Comparison of ENCODE assay signal across 31 mouse cellular contexts in genomic region chr11:104182141-104182540, GRCm38 (mm10). TPM values are rescaled to one million over a fixed set of nuclear protein-coding genes. Genes with fewer than 3 reads are reported as not detected.
DNase-seq lines count a peak whose midpoint lies in the region; ATAC-seq and TF ChIP-seq lines count a peak whose summit lies in the region.
"Had no signal": no experiment of that assay in that cellular context is flagged by ENCODE, and none has a peak within 500 bp of the region (broad histone marks: within the 10 kb centered on the region; RNA-seq: fewer than 3 reads in every experiment).

No protein-coding gene starts in this region.

- no peak overlapping the region for H3K4me3 ChIP-seq in cerebellum, adult 2 months (replicated peaks; ENCODE audit: insufficient read depth, low read depth, low read length)
- no peak overlapping the region for H3K4me3 ChIP-seq in forebrain, postnatal 0 days (ENCODE audit: low read depth, low read length)
- H3K4me3 ChIP-seq in hindbrain, embryonic 13.5 days, result no peak overlapping the region
- H3K4me3 ChIP-seq: gastrocnemius, adult 2 months; hindbrain, embryonic 12.5 days; intestine, embryonic 15.5 days had no signal

- H3K9me3 ChIP-seq in forebrain, postnatal 0 days (ENCODE audit: low read length), result no peaks in the 10 kb centered on the region
- H3K9me3 ChIP-seq in hindbrain, embryonic 13.5 days, result no peaks in the 10 kb centered on the region
- H3K9me3 ChIP-seq: hindbrain, embryonic 12.5 days; intestine, embryonic 15.5 days had no signal

- peak overlapping the region; percentile 72; the same call in 1 of the 2 replicates for H3K27ac ChIP-seq in cerebellum, adult 2 months (ENCODE audit: insufficient read depth, low read length)
- no peak overlapping the region for H3K27ac ChIP-seq in forebrain, postnatal 0 days (ENCODE audit: low read depth, low read length)
- no peak overlapping the region for H3K27ac ChIP-seq in hindbrain, embryonic 13.5 days
- H3K27ac ChIP-seq: gastrocnemius, adult 2 months; hindbrain, embryonic 12.5 days; intestine, embryonic 15.5 days had no signal

- no peaks in the 10 kb centered on the region for H3K27me3 ChIP-seq in cerebellum, adult 2 months (ENCODE audit: control insufficient read depth, insufficient read depth, low read length)
- no peaks in the 10 kb centered on the region for H3K27me3 ChIP-seq in forebrain, postnatal 0 days (ENCODE audit: insufficient read depth, low read length)
- peaks cover 7% of the 10 kb centered on the region; the same call in 1 of the 2 replicates for H3K27me3 ChIP-seq in hindbrain, embryonic 13.5 days
- H3K27me3 ChIP-seq: intestine, embryonic 15.5 days had no signal

- no peak for TF ChIP-seq CTCF in cerebellum, adult 2 months (IDR thresholded peaks at IDR 0.05; ENCODE audit: borderline replicate concordance, insufficient read depth, low read depth, low read length)
- no peak for TF ChIP-seq CTCF in forebrain, postnatal 0 days (IDR thresholded peaks at IDR 0.05; ENCODE audit: low read depth)

- H3K4me1 ChIP-seq in cerebellum, adult 2 months (ENCODE audit: control insufficient read depth, insufficient read depth, low read length), result peaks cover 43% of the 10 kb centered on the region
- H3K4me1 ChIP-seq in forebrain, postnatal 0 days (ENCODE audit: insufficient read depth), result no peaks in the 10 kb centered on the region
- peaks cover 3% of the 10 kb centered on the region for H3K4me1 ChIP-seq in hindbrain, embryonic 13.5 days (replicated peaks)
- H3K4me1 ChIP-seq: intestine, embryonic 15.5 days had no signal

- no peak for ATAC-seq in forebrain, postnatal 0 days
- ATAC-seq in hindbrain, embryonic 13.5 days (ENCODE audit: low FRiP score), result no peak
- ATAC-seq: activated CD4-positive, CD25-positive, alpha-beta regulatory T cell, adult 4 months; forebrain, embryonic 14.5 days; hindbrain, embryonic 16.5 days; intestine, embryonic 15.5 days had no signal

- H3K4me2 ChIP-seq in forebrain, postnatal 0 days (ENCODE audit: low read depth), result no peak overlapping the region
- H3K4me2 ChIP-seq in hindbrain, embryonic 13.5 days, result no peak overlapping the region
- H3K4me2 ChIP-seq: heart, embryonic 11.5 days; hindbrain, embryonic 12.5 days; intestine, embryonic 15.5 days had no signal

- whole genome bisulfite sequencing in cerebellum, adult 2 months, result 33% methylated on average over 3 of the region's 3 CpGs
- WGBS in forebrain, postnatal 0 days, result 84% methylated on average over 3 of the region's 3 CpGs
- WGBS in hindbrain, embryonic 13.5 days, result 85% methylated on average over 3 of the region's 3 CpGs

- no peak for TF ChIP-seq POLR2A in cerebellum, adult 2 months (IDR thresholded peaks at IDR 0.05; ENCODE audit: borderline replicate concordance, insufficient read depth, low read length)

- no peak overlapping the region for H3K9ac ChIP-seq in forebrain, postnatal 0 days
- H3K9ac ChIP-seq in hindbrain, embryonic 13.5 days, result no peak overlapping the region
- H3K9ac ChIP-seq: hindbrain, embryonic 12.5 days; intestine, embryonic 15.5 days had no signal

- H3K36me3 ChIP-seq in forebrain, postnatal 0 days (ENCODE audit: insufficient read depth), result no peaks in the 10 kb centered on the region
- H3K36me3 ChIP-seq in hindbrain, embryonic 13.5 days, result no peaks in the 10 kb centered on the region
- H3K36me3 ChIP-seq: hindbrain, embryonic 12.5 days; intestine, embryonic 15.5 days had no signal

- DNase-seq in cerebellum, adult 2 months, result peak; percentile 58 to 75
- DNase-seq in cerebellum, adult 11 months, result no peak
- peak; percentile 53 for DNase-seq in 416B (ENCODE audit: low read depth)
- peak; percentile 73 for DNase-seq in brain, adult 2 months (ENCODE audit: low read depth, low spot score)
- peak; percentile 32 to 59 for DNase-seq in cerebellum, postnatal 14 days
- DNase-seq in forebrain, postnatal 0 days, result no peak
- DNase-seq: adrenal gland, adult 8-10 months; adrenal gland, postnatal 25 days; gastrocnemius, adult 2 months; gastrocnemius, postnatal 14 days; heart, adult 11 months; kidney, adult 11 months; kidney, adult 8-10 months had no signal

RNA-seq across cellular contexts. Expression of gene Sppl2c, which starts 4.0 kb away (rescaled TPM):
- not detected in 2 replicates for polyA plus RNA-seq in cerebellum, adult 2 months (2012; rRNA removed)
- 0.19 TPM in 1 of 2 replicates, not detected in the other for total RNA-seq in forebrain, postnatal 0 days (2014; rRNA removed)
- not detected in 2 replicates for polyA plus RNA-seq in forebrain, postnatal 0 days (2015; fragmentation: Nextera tagmentation; extraction: Ambion mirVana)
- polyA plus RNA-seq in hindbrain, embryonic 13.5 days (2015; fragmentation: Nextera tagmentation; extraction: Ambion mirVana), result not detected in 2 replicates
- total RNA-seq: adrenal gland, adult 8-10 months; adrenal gland, postnatal 25 days; ES-E14; gastrocnemius, adult 2 months; gastrocnemius, postnatal 14 days; gastrocnemius, postnatal 4 days; heart, adult 8-10 months; heart, postnatal 25 days; hematopoietic stem cell, adult 5-6 weeks had no signal
- polyA plus RNA-seq: activated CD4-positive, CD25-positive, alpha-beta regulatory T cell, adult 4 months; embryonic facial prominence, embryonic 11.5 days; embryonic facial prominence, embryonic 14.5 days; forebrain, embryonic 11.5 days; forebrain, embryonic 14.5 days; heart, embryonic 11.5 days; heart, embryonic 14.5 days; heart, postnatal 0 days; hindbrain, embryonic 12.5 days; hindbrain, embryonic 16.5 days; intestine, embryonic 15.5 days; kidney, embryonic 16.5 days had no signal

RNA-seq across cellular contexts. Expression of gene Mapt, which starts 49.0 kb away (rescaled TPM):
- polyA plus RNA-seq in cerebellum, adult 2 months (2012; rRNA removed), result 273 and 275 TPM in 2 replicates
- 582 and 641 TPM in 2 replicates for total RNA-seq in forebrain, postnatal 0 days (2014; rRNA removed)
- polyA plus RNA-seq in forebrain, postnatal 0 days (2015; fragmentation: Nextera tagmentation; extraction: Ambion mirVana), result 985 and 1,388 TPM in 2 replicates
- 711 and 738 TPM in 2 replicates for polyA plus RNA-seq in hindbrain, embryonic 13.5 days (2015; fragmentation: Nextera tagmentation; extraction: Ambion mirVana)
- total RNA-seq: hematopoietic stem cell, adult 5-6 weeks had no signal

RNA-seq across cellular contexts. Expression of gene Crhr1, which starts 49.5 kb away (rescaled TPM):
- polyA plus RNA-seq in cerebellum, adult 2 months (2012; rRNA removed), result 63.0 and 63.4 TPM in 2 replicates
- total RNA-seq in forebrain, postnatal 0 days (2014; rRNA removed), result 16.7 and 23.3 TPM in 2 replicates
- polyA plus RNA-seq in forebrain, postnatal 0 days (2015; fragmentation: Nextera tagmentation; extraction: Ambion mirVana), result 6.4 and 6.9 TPM in 2 replicates
- polyA plus RNA-seq in hindbrain, embryonic 13.5 days (2015; fragmentation: Nextera tagmentation; extraction: Ambion mirVana), result 4.9 and 5.3 TPM in 2 replicates
- total RNA-seq: gastrocnemius, adult 2 months; gastrocnemius, postnatal 14 days; gastrocnemius, postnatal 4 days; heart, adult 8-10 months; heart, postnatal 25 days; hematopoietic stem cell, adult 5-6 weeks had no signal
- polyA plus RNA-seq: activated CD4-positive, CD25-positive, alpha-beta regulatory T cell, adult 4 months; heart, embryonic 11.5 days; heart, embryonic 14.5 days; heart, postnatal 0 days had no signal

Comparison
In these comparisons a context has a peak if more than half of its experiments do, and no peak if none do; other contexts are left out.
1. DNase-seq: peak in cerebellum, adult 2 months (2 of 2), 416B (single experiment), brain, adult 2 months (single experiment) and cerebellum, postnatal 14 days (2 of 2); none in cerebellum, adult 11 months (single experiment) and forebrain, postnatal 0 days (single experiment).